Mouse (Mus musculus) cerebral cortex, adult 2 months (tissue): ENCODE measurements around the gene Plcd4.

Experiments used
- WGBS: fragments of 180-500 bp; shearing (Covaris S2); methylation state at CpG from one replicate; pipeline ENCODE4 v1.1.7; 2018; 5-methylcytosine and 5-hydroxymethylcytosine counted together

Plcd4 gene

DNA sequence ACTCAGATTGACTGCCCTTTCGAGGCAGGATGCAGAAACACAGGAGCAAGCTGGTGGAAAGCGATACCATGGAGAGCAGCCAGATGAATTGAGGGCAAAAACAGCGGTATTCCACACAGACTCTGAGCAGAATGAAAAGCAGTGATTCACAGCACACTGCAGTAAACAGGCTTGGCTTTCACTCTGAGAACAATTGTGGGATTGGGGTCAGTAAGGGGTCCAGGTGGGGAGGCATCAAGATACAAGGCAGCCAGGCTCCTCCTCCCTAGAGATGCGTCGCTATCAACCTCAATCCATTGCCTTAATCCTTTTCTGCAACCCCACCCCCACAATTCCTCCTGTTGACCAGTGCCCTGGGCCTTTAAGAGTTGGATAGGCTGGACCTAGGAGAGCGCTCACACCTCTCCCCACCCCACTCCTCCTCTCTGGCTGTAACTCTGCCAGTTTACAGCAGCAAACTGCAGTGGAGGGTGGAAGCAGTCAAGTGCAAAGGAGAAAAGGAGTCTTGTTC lies at the start of gene Plcd4:
TSS of gene Plcd4 (plus strand) at position 438 of the 511 bp plus-strand sequence.
- WGBS: 10% methylated on average over 6 of the region's 6 CpGs

DNA sequence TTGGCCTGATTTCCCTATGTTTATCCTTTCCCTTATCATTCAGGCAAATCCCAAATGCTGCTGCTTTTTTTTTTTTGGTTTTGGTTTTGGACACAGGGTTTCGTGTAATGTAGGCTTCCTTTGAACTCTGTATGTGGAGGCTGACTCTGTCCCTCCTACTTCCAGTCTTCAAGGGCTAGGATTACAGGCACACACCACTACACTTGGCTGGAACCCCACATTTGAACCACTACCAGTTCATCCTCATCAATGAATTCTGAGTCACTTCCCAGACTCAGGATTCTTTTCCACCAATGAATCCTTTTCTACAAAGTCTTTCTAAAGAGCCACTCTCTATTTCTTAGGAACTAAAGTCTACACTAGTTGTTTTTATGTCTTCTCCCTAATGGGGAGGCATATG lies 41.6 kb upstream of the Plcd4 start:
- 60% methylated on average over 1 of the region's 1 CpGs for WGBS

DNA sequence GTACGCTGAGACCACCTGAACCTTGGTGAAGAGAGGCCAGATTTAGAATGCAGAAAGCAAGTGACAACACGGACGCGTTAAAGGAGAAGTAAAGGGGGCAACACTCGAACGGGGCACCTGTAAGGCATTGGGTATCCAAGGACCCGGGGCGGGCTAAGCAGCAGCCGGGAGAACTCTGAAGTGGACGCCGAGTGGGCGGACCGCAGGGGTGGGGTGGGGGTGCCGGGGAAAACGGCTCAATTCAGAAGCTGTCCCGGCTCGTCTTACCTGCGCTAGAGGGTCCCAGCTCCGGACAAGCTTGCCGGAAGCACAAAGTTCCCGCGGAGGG lies 37.3 kb upstream of the Plcd4 start:
- WGBS: under 1% methylated on average over 22 of the region's 22 CpGs

- under 1% methylated on average over 64 of the region's 64 CpGs for WGBS
These were observed 36.8 kb upstream of the Plcd4 start, which contains the start of gene Cnot9 for GRCm38 (mm10) chr1:74505721-74506464. TSS of gene Cnot9 (plus strand) at chr1:74506058.

DNA sequence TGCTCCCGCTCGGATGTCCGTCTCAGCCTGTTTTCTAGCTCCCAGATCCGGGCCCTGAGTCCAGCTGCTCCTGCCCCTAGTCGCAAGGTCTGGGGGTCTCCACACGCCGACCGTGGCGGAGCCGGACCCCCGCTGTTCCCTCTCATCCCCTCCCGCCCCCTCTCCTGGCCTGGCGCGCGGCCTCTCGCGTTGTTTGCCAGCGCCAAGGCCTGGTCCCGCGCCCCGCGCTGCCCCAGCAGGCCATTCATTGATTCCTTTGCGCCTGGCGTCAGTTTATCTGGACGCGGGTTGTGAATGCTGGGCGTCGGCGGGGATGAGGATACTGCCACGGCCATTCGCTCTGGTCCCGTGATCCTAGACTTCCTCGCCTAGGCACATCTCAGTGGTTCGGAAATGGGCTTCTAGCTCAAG lies 36.2 kb upstream of the Plcd4 start:
- under 1% methylated on average over 34 of the region's 34 CpGs for WGBS

- WGBS: 87% methylated on average over 2 of the region's 2 CpGs
These were observed 34.9 kb upstream of the Plcd4 start for GRCm38 (mm10) chr1:74507780-74508179.

DNA sequence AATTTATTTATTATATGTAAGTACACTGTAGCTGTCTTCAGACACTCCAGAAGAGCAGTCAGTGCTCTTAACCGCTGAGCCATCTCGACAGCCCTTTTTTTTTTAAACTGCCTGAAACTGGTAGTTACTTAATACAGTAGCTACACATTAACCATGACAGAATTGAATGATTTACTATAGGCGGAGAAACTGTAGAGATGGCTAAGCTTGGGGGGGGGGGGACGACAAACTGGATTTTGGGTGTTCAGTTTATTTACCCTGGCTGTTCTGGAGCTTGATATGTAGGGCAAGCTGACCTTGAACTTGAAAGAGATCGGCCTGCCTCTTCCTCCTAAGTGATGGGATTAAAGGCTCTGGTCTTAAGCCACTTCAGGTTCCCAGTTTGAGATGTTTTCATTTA lies 31.4 kb upstream of the Plcd4 start:
- WGBS: 94% methylated on average over 5 of the region's 5 CpGs

- WGBS: 96% methylated on average over 1 of the region's 1 CpGs
These were observed 29.7 kb upstream of the Plcd4 start for GRCm38 (mm10) chr1:74512999-74513398.

GRCm38 (mm10) chr1:74524746-74525145 lies 17.9 kb upstream of the Plcd4 start:
- 95% methylated on average over 4 of the region's 4 CpGs for WGBS

DNA sequence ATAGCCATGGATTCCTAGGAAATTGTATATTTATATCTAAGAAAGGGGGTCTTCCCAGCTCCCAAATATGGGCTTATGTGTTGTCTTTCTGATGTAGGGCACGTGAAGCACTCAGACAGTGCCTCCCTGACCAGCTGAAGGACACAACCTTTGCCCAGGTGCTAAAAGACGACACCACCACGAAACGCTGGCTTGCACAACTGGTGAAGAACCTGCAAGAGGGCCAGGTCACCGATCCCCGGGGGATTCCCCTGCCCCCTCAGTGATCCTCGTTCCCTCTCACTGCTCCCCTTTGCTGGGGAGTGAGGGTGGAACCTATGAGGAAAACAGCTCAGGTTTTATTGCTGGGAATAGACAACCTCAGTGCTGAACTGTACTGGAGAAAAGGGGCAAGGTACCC lies 14.1 kb upstream of the Plcd4 start:
- 97% methylated on average over 7 of the region's 7 CpGs for WGBS

DNA sequence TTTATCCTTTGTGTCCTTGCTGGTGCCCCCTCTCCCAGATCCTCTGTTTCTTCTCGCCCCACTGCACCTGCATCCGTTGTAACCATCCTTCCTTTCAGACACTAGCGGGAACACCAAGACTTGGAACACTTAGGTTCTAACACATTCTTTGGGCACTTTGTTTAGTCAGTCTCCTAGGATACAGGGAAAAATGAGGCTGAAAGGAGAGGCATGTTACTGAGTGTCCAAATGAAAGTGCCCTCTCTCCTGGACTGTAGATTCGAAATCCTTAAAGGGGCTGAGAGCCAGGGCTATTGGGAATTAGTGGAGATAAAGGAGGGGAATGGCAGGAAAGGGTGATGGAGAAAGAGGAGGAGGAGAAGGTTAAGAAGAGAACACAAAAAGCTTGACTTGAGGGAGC lies 1.5 kb downstream of the Plcd4 start, which contains the start of gene Usp37:
TSS of gene Usp37 (minus strand) at position 101 of the 400 bp plus-strand sequence.
- WGBS: 71% methylated on average over 4 of the region's 4 CpGs

- WGBS: 90% methylated on average over 5 of the region's 5 CpGs
These were observed 16.4 kb downstream of the Plcd4 start for GRCm38 (mm10) chr1:74559061-74559460.

DNA sequence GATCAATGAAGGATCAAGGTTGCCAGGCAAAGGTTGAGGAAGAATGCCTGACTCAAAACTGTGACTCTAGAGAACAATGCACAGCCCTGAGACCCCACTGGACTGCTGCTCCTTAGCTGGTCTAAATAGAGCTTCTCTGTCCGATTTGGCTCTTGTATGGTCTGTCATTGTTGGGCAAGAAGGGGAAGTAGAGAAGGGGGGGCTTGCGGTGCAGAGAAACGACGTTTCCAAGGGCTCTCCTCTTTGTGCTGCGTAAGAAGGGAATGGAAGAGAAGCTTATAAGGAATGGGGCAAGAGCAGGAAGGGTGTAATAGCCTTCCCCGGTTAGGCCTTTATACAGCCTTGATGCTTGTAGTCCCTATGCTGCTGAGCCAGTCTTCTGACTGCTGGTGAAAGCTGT lies 23.1 kb downstream of the Plcd4 start:
- WGBS: 75% methylated on average over 6 of the region's 6 CpGs

DNA sequence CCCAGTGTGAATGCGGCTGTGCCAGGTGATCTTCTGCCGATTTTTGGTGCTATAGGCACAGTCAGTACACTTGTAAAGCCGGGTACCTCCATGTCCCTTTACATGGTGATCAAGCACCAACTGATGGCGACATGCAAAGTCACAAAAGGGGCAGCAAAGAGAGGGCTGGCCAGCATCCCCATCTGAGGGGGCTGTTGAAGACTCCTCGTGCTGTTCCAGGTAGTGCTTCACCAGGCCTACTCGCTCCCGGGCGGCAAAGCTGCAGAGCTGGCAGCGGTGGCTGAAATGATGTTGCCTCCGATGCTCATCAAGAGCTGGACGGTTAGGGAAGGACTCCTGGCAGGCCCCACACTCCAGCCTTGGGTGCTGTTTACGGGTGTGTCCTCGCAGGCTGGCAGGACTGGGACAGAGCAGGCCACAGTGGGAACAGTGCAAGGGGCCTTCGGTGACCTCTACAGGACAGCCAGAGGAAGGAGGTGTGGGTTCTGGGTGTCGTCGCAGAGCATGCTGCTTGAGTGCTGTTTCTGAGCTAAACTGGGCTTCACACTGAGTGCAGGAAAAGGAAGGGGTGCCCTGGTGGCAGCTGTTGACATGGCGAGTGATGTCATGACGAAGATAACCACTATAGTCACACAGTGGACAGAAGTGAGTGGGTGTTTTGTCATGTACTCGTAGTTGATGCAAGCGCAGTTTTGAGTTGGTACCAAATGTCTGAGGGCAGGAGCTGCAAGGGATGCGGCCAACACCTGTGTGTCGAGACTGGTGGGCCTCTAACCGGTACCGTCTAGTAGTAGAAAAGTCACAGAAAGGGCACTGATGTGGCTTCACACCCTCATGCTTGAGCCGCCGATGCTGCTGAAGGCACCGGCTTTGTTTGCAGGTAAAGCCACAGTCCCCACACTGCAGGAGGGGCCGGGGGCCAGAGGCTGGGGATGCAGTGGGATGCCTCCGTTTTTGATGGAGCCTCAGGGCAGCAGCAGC lies 27.3 kb downstream of the Plcd4 start:
- WGBS: 82% methylated on average over 29 of the region's 29 CpGs

GRCm38 (mm10) chr1:74582621-74583020 lies 39.9 kb downstream of the Plcd4 start:
- WGBS: 79% methylated on average over 3 of the region's 3 CpGs

- 59% methylated on average over 3 of the region's 3 CpGs for WGBS
These were observed 42.1 kb downstream of the Plcd4 start for GRCm38 (mm10) chr1:74584616-74585398.

- WGBS: under 1% methylated on average over 24 of the region's 24 CpGs
These were observed 44.6 kb downstream of the Plcd4 start for GRCm38 (mm10) chr1:74587233-74587772.

DNA sequence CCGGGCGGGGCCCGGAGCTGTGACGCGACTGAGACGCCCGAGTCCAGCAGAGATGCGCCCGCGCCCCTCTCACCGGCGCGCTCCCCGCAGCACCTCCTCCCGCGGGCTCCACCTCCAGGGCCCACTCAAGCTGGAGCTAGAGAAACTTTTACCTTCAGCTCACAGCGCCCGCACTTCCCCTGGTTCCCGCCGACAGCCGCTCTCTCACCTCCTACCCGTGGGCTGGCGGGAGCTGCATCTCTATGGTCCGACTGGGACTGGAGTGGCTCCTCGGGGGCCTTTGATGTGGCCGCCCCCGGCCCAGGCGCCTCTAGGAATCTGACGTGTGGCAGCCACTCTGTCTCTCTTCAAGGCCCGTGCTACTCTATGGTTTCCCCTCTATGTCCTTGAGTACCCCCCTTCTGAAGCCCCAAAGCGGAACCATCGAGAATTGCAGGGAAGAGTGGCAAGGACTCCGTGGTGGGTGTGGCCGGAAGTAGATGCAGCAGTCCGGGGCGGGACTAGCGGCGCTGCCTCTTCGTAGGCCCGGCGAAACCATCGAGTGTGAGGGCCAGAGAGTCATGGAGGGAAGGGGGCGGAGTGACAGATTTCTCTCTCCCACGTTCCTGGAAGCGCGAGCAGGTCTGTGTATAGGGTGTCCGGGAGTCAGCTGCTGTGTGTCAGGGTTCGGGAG lies 45.2 kb downstream of the Plcd4 start, which contains the start of the genes Zfp142 and Bcs1l:
TSS of gene Zfp142 (minus strand) at position 474 of the 673 bp plus-strand sequence.
TSS of gene Bcs1l (plus strand) at position 517 of the 673 bp plus-strand sequence.
- under 1% methylated on average over 48 of the region's 48 CpGs for WGBS

GRCm38 (mm10) chr1:74594434-74594833 lies 51.7 kb downstream of the Plcd4 start:
- WGBS: 79% methylated on average over 8 of the region's 8 CpGs

GRCm38 (mm10) chr1:74600501-74601266 lies 58.0 kb downstream of the Plcd4 start:
- WGBS: 6% methylated on average over 26 of the region's 26 CpGs
